Mouse (Mus musculus) megakaryocyte, embryonic 14.5 days (primary cell): Measurements from ENCODE around the gene Nek3.

ENCODE experiments used
- FLI1 ChIP-seq: IDR thresholded peaks from 2 replicates; pipeline ENCODE4 v1.6.1; 2012; ENCODE audit warnings: low read length, inconsistent platforms, mixed read lengths
- GATA1 ChIP-seq: IDR thresholded peaks from 3 replicates; pipeline ENCODE4 v1.6.1; 2012; ENCODE audit warnings: mixed read lengths, low read length, inconsistent platforms, borderline replicate concordance

- TF ChIP-seq GATA1 (no peak), FLI1 (no peak)
Observed at GRCm38 (mm10) chr8:22184884-22185283, 18.6 kb upstream of the Nek3 start.
